Mouse (Mus musculus) cerebellum, adult 2 months (tissue): ENCODE measurements around the gene Dpp6.

ENCODE experiments used
- CTCF ChIP-seq: fragments of 200-500 bp; IDR thresholded peaks from 2 replicates; pipeline ENCODE4 v1.5.1; 2011; ENCODE audit warnings: low read depth, mild to moderate bottlenecking, control low read depth, low read length, moderate library complexity, borderline replicate concordance; ENCODE audit not compliant: insufficient read depth
- POLR2A ChIP-seq: fragments of 200-500 bp; IDR thresholded peaks from 2 replicates; pipeline ENCODE4 v1.6.1; 2011; ENCODE audit warnings: low read length, control low read depth, borderline replicate concordance; ENCODE audit not compliant: insufficient read depth

GRCm38 (mm10) chr5:27664111-27664510 lies 847.1 kb downstream of the Dpp6 start:
- TF ChIP-seq POLR2A, result no peak
- TF ChIP-seq CTCF, result no peak
